Mouse (Mus musculus): ENCODE data around the gene Rab8b.

DNA sequence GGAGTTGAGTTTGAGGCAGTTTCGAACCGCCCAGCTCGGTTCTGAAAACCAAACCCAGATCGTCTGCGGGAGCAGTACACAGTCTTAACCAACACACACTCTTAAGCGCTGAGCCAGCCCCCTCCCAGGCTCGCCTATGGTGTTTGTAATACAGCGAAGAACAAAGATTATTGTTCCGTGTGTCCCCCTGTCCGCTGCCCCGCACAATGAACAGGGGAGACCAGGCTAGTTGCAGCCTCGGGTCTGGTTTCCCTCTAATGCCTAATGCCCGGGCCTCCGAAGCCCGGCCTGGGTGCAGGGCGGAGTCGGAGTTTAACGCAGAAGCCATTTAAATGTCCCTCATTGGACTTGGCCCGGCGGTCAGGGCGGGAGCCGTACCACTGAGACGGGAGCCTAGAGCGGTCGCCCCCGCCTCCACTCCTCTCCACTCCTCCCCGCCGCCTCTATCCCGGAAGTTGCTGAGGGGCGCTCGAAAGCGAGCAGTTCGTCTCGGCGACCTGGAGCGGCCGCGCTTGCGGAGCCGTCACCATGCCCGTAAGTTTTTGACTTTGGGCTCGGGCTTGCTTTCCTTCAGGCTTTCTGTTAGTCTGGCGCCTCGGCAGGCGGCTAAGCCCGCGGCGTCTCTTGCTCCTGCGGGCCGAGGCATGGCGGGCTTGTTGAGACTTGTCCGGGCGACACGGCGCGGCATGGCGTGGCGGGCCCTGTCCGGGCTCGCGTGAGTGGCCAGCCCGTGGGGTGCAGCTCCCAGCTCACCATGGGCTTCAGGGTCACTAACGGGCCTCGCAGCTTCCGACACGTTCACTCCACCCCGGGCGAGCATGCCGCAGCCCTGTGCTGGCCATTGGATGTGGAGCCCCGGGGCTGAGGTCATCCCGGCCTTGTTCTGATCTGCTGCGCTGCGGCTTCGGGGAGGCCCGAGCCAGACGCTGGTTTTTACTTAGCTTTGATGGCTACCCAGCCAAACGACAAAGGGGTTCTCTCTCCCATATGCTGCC, 26.5 kb upstream of the Rab8b start, which contains the start of gene Rps27l:
- no peak for TF ChIP-seq CTCF (IDR thresholded peaks at IDR 0.05; ENCODE audit: low read depth, low read length)
- TF ChIP-seq POLR2A (IDR thresholded peaks at IDR 0.05; ENCODE audit: borderline replicate concordance, low read depth, low read length): no peak; the same call in 1 of the 2 replicates
